Mouse (Mus musculus): ENCODE results near the gene H1fx. TPM values are rescaled to one million over a fixed set of nuclear protein-coding genes. Genes with fewer than 3 reads are reported as not detected.
A peak's percentile ranks its signal among the peaks of the same experiment; 100 is the strongest.
"Not testable (repeated sequence)": the region's sequence is repeated elsewhere in the genome, so short reads cannot be mapped to it uniquely, and the experiment has no call there.

Gene H1fx
- total RNA-seq, 2 experiments from 2014 or later = 65.7 to 68.1 TPM

- no peak overlapping the region for H3K4me3 ChIP-seq
- DNase-seq (ENCODE audit: low spot score in 2 of 2) = no peak
- TF ChIP-seq CTCF (conservative IDR thresholded peaks at IDR 0.05) = no peak
- H3K27ac ChIP-seq = peak overlapping the region; percentile 68
Measured at GRCm38 (mm10) chr6:87998358-87998757, 16.9 kb upstream of the H1fx start.

DNA sequence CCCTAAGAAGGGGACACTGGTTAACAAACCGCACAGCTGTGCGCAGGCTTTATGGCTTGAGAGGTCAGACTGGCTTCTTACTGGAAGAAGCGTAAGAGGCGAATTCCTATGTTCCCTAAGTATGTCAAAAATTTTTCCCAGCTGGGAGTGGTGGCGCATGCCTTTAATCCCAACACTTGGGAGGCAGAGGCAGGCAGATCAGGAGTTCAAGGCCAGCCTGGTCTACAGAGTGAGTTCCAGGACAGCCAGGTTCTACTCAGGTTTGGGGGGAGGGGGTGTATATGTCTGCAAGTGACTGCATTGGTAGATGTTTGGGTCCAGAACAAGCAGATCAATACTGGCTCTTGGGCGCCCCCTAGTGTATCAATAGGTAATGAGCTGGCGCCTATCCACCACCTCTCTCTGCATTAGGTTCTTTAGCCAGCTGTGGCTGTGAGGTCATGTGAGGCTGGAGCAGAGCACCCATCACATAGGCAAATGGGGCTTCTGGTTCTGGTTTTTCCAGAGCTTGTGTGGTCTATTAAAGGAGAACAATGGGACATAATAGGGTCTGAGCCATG is 16.3 kb upstream of the H1fx start:
- TF ChIP-seq CTCF (conservative IDR thresholded peaks at IDR 0.05) = peak; percentile 90
- Histone ChIP-seq H3K4me3 (no peak overlapping the region), H3K27ac (peak overlapping the region; percentile 68)
- peak; percentile 76 to 86 for DNase-seq (ENCODE audit: low spot score in 2 of 2)

DNA sequence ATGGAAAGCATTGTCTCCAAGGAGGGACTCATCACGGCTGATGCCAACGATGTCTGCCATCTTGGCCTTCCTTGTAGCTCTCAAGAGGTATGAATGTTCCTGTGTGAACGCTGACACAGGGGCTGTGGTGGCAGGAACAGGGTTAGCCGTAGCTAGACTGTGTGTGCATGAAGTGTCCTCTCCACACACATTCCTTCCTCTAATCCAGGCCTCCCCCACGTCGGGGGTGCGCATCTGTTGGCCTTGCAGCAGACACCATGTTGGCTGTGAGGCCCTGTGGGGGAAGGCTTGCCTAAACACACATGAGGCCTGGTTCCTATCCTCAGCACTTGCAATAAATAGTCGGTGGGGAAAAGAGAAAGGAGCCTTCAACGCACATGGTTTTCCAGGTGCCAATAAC is 15.2 kb upstream of the H1fx start:
- no peak for TF ChIP-seq CTCF (conservative IDR thresholded peaks at IDR 0.05)
- no peak for DNase-seq (ENCODE audit: low spot score in 2 of 2)
- Histone ChIP-seq H3K27ac (peak overlapping the region; percentile 94), H3K4me3 (no peak overlapping the region)

DNA sequence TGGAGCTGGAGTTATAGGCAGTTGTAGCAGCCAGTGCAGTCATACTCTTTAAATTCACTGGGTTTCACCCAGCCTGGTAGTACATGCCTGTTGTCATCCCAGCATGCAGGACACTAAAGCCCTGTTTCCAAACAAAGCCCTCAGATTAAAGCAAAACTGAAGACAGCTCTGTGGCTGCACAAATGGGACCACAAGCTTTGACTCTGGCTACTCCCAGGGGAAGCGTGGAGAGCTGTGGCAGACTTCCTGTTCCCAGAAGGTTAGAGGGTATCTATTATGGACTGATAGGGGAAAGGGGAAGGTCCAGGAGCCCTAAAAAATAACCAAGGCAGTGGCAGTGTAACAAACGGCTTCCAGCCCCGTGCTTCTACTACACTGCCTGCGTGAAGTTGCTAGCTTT is 14.1 kb upstream of the H1fx start:
- Histone ChIP-seq H3K27ac (peak overlapping the region; percentile 94; the same call in 1 of the 2 replicates), H3K4me3 (no peak overlapping the region)
- TF ChIP-seq CTCF (conservative IDR thresholded peaks at IDR 0.05) = no peak
- DNase-seq (ENCODE audit: low spot score in 2 of 2) = no peak

GRCm38 (mm10) chr6:87993790-87994571 is 12.5 kb upstream of the H1fx start:
- peak overlapping the region; percentile 42 for H3K4me3 ChIP-seq
- H3K27ac ChIP-seq = peak overlapping the region; percentile 94

DNA sequence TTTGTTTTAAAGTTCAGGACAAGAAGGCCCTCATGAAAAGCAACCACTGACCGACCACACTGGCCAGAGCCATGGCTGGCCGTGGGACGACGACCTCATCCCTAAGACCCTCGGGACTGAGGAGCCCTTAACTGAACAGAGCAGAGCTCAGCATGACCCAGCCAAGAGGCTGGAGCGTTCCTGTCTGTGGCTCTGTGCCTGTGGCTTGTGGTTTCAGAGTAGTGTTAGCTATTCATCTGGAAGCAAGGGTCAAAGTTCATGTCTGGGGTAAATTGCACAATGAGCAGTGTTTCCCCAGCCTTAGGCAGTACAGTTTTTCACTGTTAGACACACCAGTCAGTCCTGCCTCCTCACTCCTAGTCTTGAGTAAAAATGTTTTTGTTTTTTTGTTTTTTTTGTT is 11.3 kb upstream of the H1fx start:
- H3K27ac ChIP-seq = peak overlapping the region; percentile 94

More at GRCm38 (mm10) chr6:87993790-87994571, 12.5 kb upstream of the H1fx start:
- no peak for TF ChIP-seq CTCF (conservative IDR thresholded peaks at IDR 0.05)
- peak; percentile 46 to 56 for DNase-seq (ENCODE audit: low spot score in 2 of 2)

GRCm38 (mm10) chr6:87991886-87992285 is 10.4 kb upstream of the H1fx start:
- Histone ChIP-seq H3K4me3 (no peak overlapping the region), H3K27ac (no peak overlapping the region; the same call in 1 of the 2 replicates)
- no peak for TF ChIP-seq CTCF (conservative IDR thresholded peaks at IDR 0.05)
- DNase-seq (ENCODE audit: low spot score in 2 of 2) = no peak

More for the DNA sequence above, 11.3 kb upstream of the H1fx start:
- no peak overlapping the region for H3K4me3 ChIP-seq
- DNase-seq (ENCODE audit: low spot score in 2 of 2) = no peak
- no peak for TF ChIP-seq CTCF (conservative IDR thresholded peaks at IDR 0.05)

- no peak overlapping the region for H3K4me3 ChIP-seq
- no peak overlapping the region for H3K27ac ChIP-seq
- no peak for TF ChIP-seq CTCF (conservative IDR thresholded peaks at IDR 0.05)
- no peak for DNase-seq (ENCODE audit: low spot score in 2 of 2)
Measured at GRCm38 (mm10) chr6:87991216-87991615, 9.8 kb upstream of the H1fx start.

DNA sequence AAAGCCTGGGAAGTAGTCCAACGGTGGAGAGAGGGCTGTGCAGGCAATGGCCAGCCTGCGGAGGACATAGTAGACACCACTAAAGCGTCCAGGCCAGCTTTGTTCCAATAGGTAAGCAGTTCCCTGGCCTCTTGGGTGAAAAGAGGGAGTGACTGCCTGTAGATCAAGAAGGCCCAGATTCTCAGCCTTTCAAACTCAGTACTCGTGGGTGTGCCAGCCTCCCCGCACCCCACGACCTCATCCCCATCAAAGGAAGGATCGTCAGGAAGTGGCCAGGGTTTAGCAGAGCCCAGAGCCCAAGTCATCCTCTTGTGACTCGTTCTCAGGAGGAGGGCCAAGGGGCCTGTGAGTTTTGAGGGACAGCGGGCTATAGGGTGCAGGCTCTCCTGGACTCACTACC is 1.1 kb upstream of the H1fx start:
- no peak for TF ChIP-seq CTCF (conservative IDR thresholded peaks at IDR 0.05)
- DNase-seq (ENCODE audit: low spot score in 2 of 2) = no peak
- Histone ChIP-seq H3K4me3 (peak overlapping the region; percentile 80), H3K27ac (no peak overlapping the region)

DNA sequence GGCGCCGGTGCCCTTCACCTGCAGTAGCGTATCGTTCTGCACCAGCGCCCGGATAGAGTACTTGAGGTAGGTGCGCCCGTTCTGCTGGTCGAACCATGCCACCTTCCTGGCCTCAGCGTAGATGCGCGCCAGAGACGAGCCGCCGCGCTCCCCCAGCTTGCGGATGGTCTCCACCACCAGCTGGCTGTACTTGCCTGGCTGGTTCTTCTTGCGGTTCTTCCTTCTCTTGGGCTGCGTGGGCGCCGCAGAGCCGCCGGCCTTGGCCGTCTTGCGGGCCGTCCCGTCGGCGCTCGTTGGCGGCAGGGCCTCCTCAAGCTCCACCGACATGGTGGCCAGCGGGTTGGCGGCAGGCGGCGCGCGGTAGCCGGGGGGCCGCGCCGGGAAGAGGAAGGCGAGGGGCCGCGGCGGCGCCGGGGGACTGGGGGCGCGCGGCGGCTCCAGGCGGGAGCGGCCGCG is 379 bp downstream of the H1fx start:
- Histone ChIP-seq H3K4me3 (peak overlapping the region; percentile 84), H3K27ac (peak overlapping the region; percentile 93)
- no peak for DNase-seq (ENCODE audit: low spot score in 2 of 2)
- TF ChIP-seq CTCF (conservative IDR thresholded peaks at IDR 0.05) = no peak

DNA sequence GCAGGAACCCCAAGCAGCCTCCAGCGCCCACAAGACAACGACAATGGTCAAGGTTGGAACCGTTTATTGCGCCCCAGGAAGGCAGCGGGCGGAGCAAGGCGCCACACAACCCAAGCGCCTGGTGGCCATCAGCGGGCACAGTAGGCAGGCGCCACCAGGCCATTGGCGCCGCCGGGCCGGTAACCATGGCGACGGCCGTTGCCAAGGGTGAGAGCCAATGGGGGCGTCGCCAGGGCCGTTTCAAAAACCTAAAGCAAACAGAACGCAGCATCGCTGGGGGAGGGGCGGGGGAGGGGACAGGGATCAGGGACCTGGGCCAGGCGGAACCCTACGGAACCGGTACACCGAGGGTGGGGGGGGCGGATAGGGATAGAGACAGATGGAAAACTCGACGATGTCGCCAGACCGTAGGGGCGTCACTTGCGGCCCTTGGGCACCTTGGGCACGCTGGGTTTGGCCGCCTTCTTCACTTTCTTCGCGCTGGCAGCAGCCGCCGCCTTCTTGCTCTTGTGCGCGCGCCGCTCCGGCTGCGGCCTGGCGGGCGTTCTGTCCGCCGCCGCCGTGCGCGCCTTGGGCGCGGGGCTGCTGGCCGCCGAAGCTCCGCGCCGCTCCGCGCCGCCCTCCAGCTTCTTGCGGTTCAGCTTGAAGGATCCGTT is 935 bp downstream of the H1fx start:
- Histone ChIP-seq H3K4me3 (peak overlapping the region; percentile 84), H3K27ac (peak overlapping the region; percentile 93)
- peak; percentile 83 to 87 for DNase-seq (ENCODE audit: low spot score in 2 of 2)
- TF ChIP-seq CTCF (conservative IDR thresholded peaks at IDR 0.05) = peak; percentile 75

DNA sequence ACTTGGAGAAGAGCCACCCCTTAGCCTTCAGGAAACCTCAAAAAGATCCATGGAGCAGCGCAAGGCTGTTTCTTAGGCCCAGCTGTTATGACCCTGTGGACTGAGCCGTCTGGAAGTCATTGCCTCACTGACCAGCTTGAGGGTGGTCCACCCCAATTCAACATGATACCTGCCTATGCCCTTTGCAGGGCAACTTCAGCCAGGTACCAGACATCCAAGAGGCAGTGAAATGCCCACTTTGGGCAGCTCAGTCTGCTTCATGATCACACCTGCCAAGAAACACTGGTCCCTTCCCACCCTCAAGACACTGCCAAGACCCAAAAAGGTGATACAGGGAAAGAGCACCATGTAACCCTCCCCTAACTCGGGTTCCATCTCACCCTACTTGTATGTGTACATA is 1.7 kb downstream of the H1fx start:
- no peak for TF ChIP-seq CTCF (conservative IDR thresholded peaks at IDR 0.05)
- H3K4me3 ChIP-seq = peak overlapping the region; percentile 84
- H3K27ac ChIP-seq = peak overlapping the region; percentile 93
- no peak for DNase-seq (ENCODE audit: low spot score in 2 of 2)

DNA sequence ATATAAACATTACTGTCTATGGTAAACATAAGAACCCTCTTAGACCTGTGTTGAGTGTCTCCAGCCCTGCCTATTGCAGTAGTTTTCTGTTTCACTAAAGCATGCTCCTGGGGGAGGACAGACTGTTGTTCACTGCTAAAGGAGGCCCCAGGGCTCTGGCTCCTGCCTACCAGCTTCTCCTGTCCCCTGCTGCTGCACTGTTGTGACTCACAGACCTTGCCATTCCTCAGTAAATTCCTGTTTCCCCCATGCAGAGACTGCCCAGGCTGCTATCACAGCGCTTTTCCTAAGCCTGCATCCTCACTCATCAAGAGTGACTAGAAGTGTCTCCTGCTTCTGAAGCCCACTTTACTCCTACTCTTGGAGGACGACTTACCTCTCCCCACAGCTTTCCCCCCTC is 11.4 kb downstream of the H1fx start:
- no peak for DNase-seq (ENCODE audit: low spot score in 2 of 2)
- TF ChIP-seq CTCF (conservative IDR thresholded peaks at IDR 0.05) = no peak
- no peak overlapping the region for H3K27ac ChIP-seq
- no peak overlapping the region for H3K4me3 ChIP-seq

- not testable (repeated sequence) for H3K4me3 ChIP-seq; H3K27ac ChIP-seq; DNase-seq (ENCODE audit: low spot score in 2 of 2)
Measured at GRCm38 (mm10) chr6:87962457-87962856, 19.0 kb downstream of the H1fx start.

Data from layer of hippocampus, adult 2 months (tissue).